Comparison of ENCODE assay signal across 10 mouse cellular contexts in genomic region chr4:47227756-47228155, GRCm38 (mm10). TPM values are rescaled to one million over a fixed set of nuclear protein-coding genes. Genes with fewer than 3 reads are reported as not detected.
DNase-seq lines count a peak whose midpoint lies in the region; ATAC-seq and TF ChIP-seq lines count a peak whose summit lies in the region.
"Had no signal": no experiment of that assay in that cellular context is flagged by ENCODE, and none has a peak within 500 bp of the region (broad histone marks: within the 10 kb centered on the region; RNA-seq: fewer than 3 reads in every experiment).

No protein-coding gene starts in this region.

- H3K4me3 ChIP-seq in embryonic fibroblast, embryonic 13.5 days (ENCODE audit: insufficient read depth, low read length): no peak overlapping the region
- no peak overlapping the region for H3K4me3 ChIP-seq in limb, embryonic 15.5 days
- H3K4me3 ChIP-seq: erythroblast, embryonic 14.5 days; megakaryocyte, embryonic 14.5 days had no signal

- WGBS in limb, embryonic 15.5 days: 30% methylated on average over 6 of the region's 6 CpGs

- no peaks in the 10 kb centered on the region for H3K4me1 ChIP-seq in embryonic fibroblast, embryonic 13.5 days (ENCODE audit: control insufficient read depth, insufficient read depth, low read length)
- H3K4me1 ChIP-seq in limb, embryonic 15.5 days: peaks cover 38% of the 10 kb centered on the region

- H3K36me3 ChIP-seq in limb, embryonic 15.5 days: no peaks in the 10 kb centered on the region

- no peak overlapping the region for H3K4me2 ChIP-seq in limb, embryonic 15.5 days

- TF ChIP-seq POLR2A in embryonic fibroblast, embryonic 13.5 days (IDR thresholded peaks at IDR 0.05; ENCODE audit: low read depth, low read length): no peak

- H3K9me3 ChIP-seq in limb, embryonic 15.5 days: no peaks in the 10 kb centered on the region
- H3K9me3 ChIP-seq: megakaryocyte, embryonic 14.5 days had no signal

- TF ChIP-seq CTCF in embryonic fibroblast, embryonic 13.5 days (IDR thresholded peaks at IDR 0.05; ENCODE audit: borderline replicate concordance, insufficient read depth, low read length): no peak

- ATAC-seq in limb, embryonic 15.5 days (ENCODE audit: insufficient number of reproducible peaks, low FRiP score, low TSS enrichment, low read depth): no peak

- 0 out of 2 replicates have a peak overlapping the region, but pooled peaks have one; percentile 3 for H3K27ac ChIP-seq in embryonic fibroblast, embryonic 13.5 days (ENCODE audit: insufficient read depth, low read length)
- H3K27ac ChIP-seq in limb, embryonic 15.5 days: peak overlapping the region; percentile 22; the same call in 1 of the 2 replicates

- intact Hi-C loops in heart, postnatal 14 days (cut with DNase I): no loop called here

- peak; percentile 38 for DNase-seq in kidney, adult 11 months
- no peak for DNase-seq in kidney, adult 9 months
- peak; percentile 59 to 69 for DNase-seq in heart, postnatal 14 days
- DNase-seq in telencephalon, adult 2 months (ENCODE audit: low read depth, low spot score): peak; percentile 79
- DNase-seq in cerebellum, postnatal 25 days: no peak
- DNase-seq in yolk sac, embryonic 10.5 days (ENCODE audit: low spot score): no peak

- no peak overlapping the region for H3K9ac ChIP-seq in limb, embryonic 15.5 days

- H3K27me3 ChIP-seq in limb, embryonic 15.5 days: no peaks in the 10 kb centered on the region

RNA-seq across cellular contexts. Expression of gene Col15a1, which starts 19.8 kb away (rescaled TPM):
- polyA plus RNA-seq in embryonic fibroblast, embryonic 13.5 days (2011; ENCODE audit: insufficient read length, low read depth, missing spikeins): 24.2 and 41.0 TPM in 2 replicates
- total RNA-seq in heart, postnatal 14 days (2021): 100 to 1,000 TPM; 237 to 250 TPM
- 25.0 and 26.9 TPM in 2 replicates for polyA plus RNA-seq in limb, embryonic 15.5 days (2015; fragmentation: Nextera tagmentation; extraction: Ambion mirVana)
- polyA plus RNA-seq: erythroblast, embryonic 14.5 days had no signal

Comparison
In these comparisons a context has a peak if more than half of its experiments do, and no peak if none do; other contexts are left out.
1. DNase-seq: peak in kidney, adult 11 months (single experiment), heart, postnatal 14 days (2 of 2) and telencephalon, adult 2 months (single experiment); none in kidney, adult 9 months (single experiment), cerebellum, postnatal 25 days (0 of 2) and yolk sac, embryonic 10.5 days (single experiment).